Mouse (Mus musculus) intestine, embryonic 14.5 days (tissue): ENCODE data around the gene Aknad1. TPM values are rescaled to one million over a fixed set of nuclear protein-coding genes. Genes with fewer than 3 reads are reported as not detected.

Experiments
- ATAC-seq: fragments of 200-750 bp; cut with Nextera tagmentation; replicated peaks from 2 replicates; pipeline ENCODE4 v1.8.0; 2017; ENCODE audit warnings: low read depth, moderate number of reproducible peaks, moderate TSS enrichment, moderate library complexity; ENCODE audit not compliant: low FRiP score, low TSS enrichment
- DNase-seq: peaks from one replicate; pipeline ENCODE4 v3.0.0-alpha.2; 2018; ENCODE audit warnings: low spot score
- H3K27ac ChIP-seq: fragments of 300-500 bp; sonication (generic); 2 replicates; pipeline ENCODE4 v1.5.1; 2014; ENCODE audit warnings: low read depth, mild to moderate bottlenecking, control low read depth
- H3K27me3 ChIP-seq: fragments of 300-500 bp; sonication (generic); replicated peaks from 2 replicates; pipeline ENCODE4 v1.6.1; 2014; ENCODE audit warnings: low read length, control low read depth; ENCODE audit not compliant: control insufficient read depth, insufficient read depth
- H3K36me3 ChIP-seq: fragments of 300-500 bp; sonication (generic); 2 replicates; pipeline ENCODE4 v1.6.1; 2014; ENCODE audit warnings: low read length, control low read depth; ENCODE audit not compliant: control insufficient read depth, insufficient read depth
- H3K4me1 ChIP-seq: fragments of 300-500 bp; sonication (generic); replicated peaks from 2 replicates; pipeline ENCODE4 v1.6.1; 2014; ENCODE audit warnings: low read length, control low read depth, mixed read lengths; ENCODE audit not compliant: control insufficient read depth, insufficient read depth
- H3K4me2 ChIP-seq: fragments of 300-500 bp; sonication (generic); 2 replicates; pipeline ENCODE4 v1.6.1; 2014; ENCODE audit warnings: low read length
- H3K4me3 ChIP-seq: fragments of 300-500 bp; sonication (generic); 2 replicates; pipeline ENCODE4 v1.5.1; 2014; ENCODE audit warnings: low read depth, low read length, control low read depth, mixed read lengths
- H3K9ac ChIP-seq: fragments of 300-500 bp; sonication (generic); 2 replicates; pipeline ENCODE4 v1.6.1; 2014; ENCODE audit warnings: mild to moderate bottlenecking, low read length
- H3K9me3 ChIP-seq: fragments of 300-500 bp; sonication (generic); 2 replicates; pipeline ENCODE4 v1.6.1; 2016; ENCODE audit warnings: low read length, control low read depth; ENCODE audit not compliant: control insufficient read depth
- WGBS: fragments of 180-500 bp; shearing (Covaris S2); extraction: QIAGEN DNeasy Blood & Tissue Kit; methylation state at CpG from one replicate; pipeline ENCODE4 v1.1.7; 2014; 5-methylcytosine and 5-hydroxymethylcytosine counted together
- polyA plus RNA-seq: library from polyadenylated mRNA; unstranded; fragments of >200 nt; fragmentation: Nextera tagmentation; extraction: Ambion mirVana; gene quantifications from 2 replicates; pipeline ENCODE4 v1.2.1, GENCODE M21; 2014

Gene Aknad1
- polyA plus RNA-seq, 1 experiment from 2014 or later = 0.20 TPM

GRCm38 (mm10) chr3:108727344-108727743 lies 12.1 kb upstream of the Aknad1 start:
- H3K4me2 ChIP-seq = no peak overlapping the region
- H3K9me3 ChIP-seq = no peaks in the 10 kb centered on the region
- H3K36me3 ChIP-seq = no peaks in the 10 kb centered on the region
- H3K9ac ChIP-seq = no peak overlapping the region
- ATAC-seq (no peak), DNase-seq (no peak)
- H3K27ac ChIP-seq = no peak overlapping the region
- H3K4me1 ChIP-seq = peaks cover 8% of the 10 kb centered on the region
- H3K4me3 ChIP-seq = no peak overlapping the region
- H3K27me3 ChIP-seq = no peaks in the 10 kb centered on the region

GRCm38 (mm10) chr3:108727776-108728175 lies 11.7 kb upstream of the Aknad1 start:
- no peak overlapping the region for H3K27ac ChIP-seq
- DNase-seq = no peak
- no peak for ATAC-seq

GRCm38 (mm10) chr3:108730316-108730715 lies 9.1 kb upstream of the Aknad1 start:
- Histone ChIP-seq H3K27ac (no peak overlapping the region), H3K36me3 (no peaks in the 10 kb centered on the region), H3K4me3 (no peak overlapping the region), H3K4me2 (0 out of 2 replicates have a peak overlapping the region, but pooled peaks have one; percentile 4), H3K9me3 (no peaks in the 10 kb centered on the region), H3K27me3 (no peaks in the 10 kb centered on the region), H3K9ac (no peak overlapping the region), H3K4me1 (no peaks in the 10 kb centered on the region)
- ATAC-seq (peak; percentile 62), DNase-seq (no peak)
- 37% methylated on average over 12 of the region's 12 CpGs for WGBS

More at GRCm38 (mm10) chr3:108727776-108728175, 11.7 kb upstream of the Aknad1 start:
- no peaks in the 10 kb centered on the region for H3K27me3 ChIP-seq
- no peaks in the 10 kb centered on the region for H3K9me3 ChIP-seq
- 83% methylated on average over 3 of the region's 3 CpGs for WGBS
- no peak overlapping the region for H3K4me3 ChIP-seq
- H3K4me1 ChIP-seq = peaks cover 4% of the 10 kb centered on the region
- H3K4me2 ChIP-seq = no peak overlapping the region
- no peak overlapping the region for H3K9ac ChIP-seq
- H3K36me3 ChIP-seq = no peaks in the 10 kb centered on the region

- Histone ChIP-seq H3K27ac (no peak overlapping the region), H3K4me2 (no peak overlapping the region), H3K36me3 (no peaks in the 10 kb centered on the region), H3K4me3 (no peak overlapping the region), H3K27me3 (no peaks in the 10 kb centered on the region), H3K9ac (no peak overlapping the region), H3K4me1 (no peaks in the 10 kb centered on the region; the same call in 1 of the 2 replicates), H3K9me3 (no peaks in the 10 kb centered on the region)
- ATAC-seq (no peak), DNase-seq (no peak)
- 81% methylated on average over 3 of the region's 3 CpGs for WGBS
These were observed 1.7 kb upstream of the Aknad1 start for GRCm38 (mm10) chr3:108737761-108738160.

GRCm38 (mm10) chr3:108744060-108744459 lies 4.6 kb downstream of the Aknad1 start:
- Histone ChIP-seq H3K27me3 (no peaks in the 10 kb centered on the region), H3K4me1 (peaks cover 6% of the 10 kb centered on the region; the same call in 1 of the 2 replicates), H3K9me3 (no peaks in the 10 kb centered on the region), H3K4me2 (no peak overlapping the region), H3K27ac (no peak overlapping the region), H3K36me3 (no peaks in the 10 kb centered on the region), H3K9ac (no peak overlapping the region), H3K4me3 (no peak overlapping the region)
- no peak for DNase-seq
- ATAC-seq = no peak
- WGBS = 87% methylated on average over 4 of the region's 4 CpGs

GRCm38 (mm10) chr3:108751061-108751460 lies 11.6 kb downstream of the Aknad1 start:
- H3K9ac ChIP-seq = no peak overlapping the region
- H3K9me3 ChIP-seq = no peaks in the 10 kb centered on the region
- H3K4me2 ChIP-seq = no peak overlapping the region
- DNase-seq (no peak), ATAC-seq (no peak)
- H3K27ac ChIP-seq = no peak overlapping the region
- H3K4me3 ChIP-seq = no peak overlapping the region
- 54% methylated on average over 6 of the region's 6 CpGs for WGBS
- no peaks in the 10 kb centered on the region for H3K36me3 ChIP-seq
- no peaks in the 10 kb centered on the region for H3K27me3 ChIP-seq
- peaks cover under 1% of the 10 kb centered on the region; the same call in 1 of the 2 replicates for H3K4me1 ChIP-seq

GRCm38 (mm10) chr3:108751691-108752090 lies 12.2 kb downstream of the Aknad1 start:
- no peaks in the 10 kb centered on the region for H3K36me3 ChIP-seq

GRCm38 (mm10) chr3:108754541-108754940 lies 15.1 kb downstream of the Aknad1 start:
- Histone ChIP-seq H3K27me3 (no peaks in the 10 kb centered on the region), H3K4me3 (no peak overlapping the region), H3K36me3 (no peaks in the 10 kb centered on the region), H3K4me2 (no peak overlapping the region), H3K27ac (no peak overlapping the region), H3K4me1 (0 out of 2 replicates have a peak, but pooled peaks cover 5% of the 10 kb centered on the region), H3K9me3 (no peaks in the 10 kb centered on the region), H3K9ac (no peak overlapping the region)
- WGBS = 79% methylated on average over 1 of the region's 1 CpGs
- ATAC-seq = no peak
- DNase-seq = no peak

More at GRCm38 (mm10) chr3:108751691-108752090, 12.2 kb downstream of the Aknad1 start:
- Histone ChIP-seq H3K4me3 (no peak overlapping the region), H3K9ac (no peak overlapping the region), H3K4me2 (no peak overlapping the region), H3K27me3 (no peaks in the 10 kb centered on the region), H3K4me1 (no peaks in the 10 kb centered on the region), H3K27ac (no peak overlapping the region), H3K9me3 (no peaks in the 10 kb centered on the region)
- WGBS = 71% methylated on average over 6 of the region's 6 CpGs
- DNase-seq (no peak), ATAC-seq (no peak)

GRCm38 (mm10) chr3:108755542-108755941 lies 16.1 kb downstream of the Aknad1 start:
- 83% methylated on average over 2 of the region's 2 CpGs for WGBS
- Histone ChIP-seq H3K27ac (no peak overlapping the region), H3K9me3 (no peaks in the 10 kb centered on the region), H3K4me2 (no peak overlapping the region), H3K9ac (no peak overlapping the region), H3K36me3 (no peaks in the 10 kb centered on the region), H3K4me3 (no peak overlapping the region), H3K4me1 (peaks cover 10% of the 10 kb centered on the region; the same call in 1 of the 2 replicates), H3K27me3 (no peaks in the 10 kb centered on the region)
- DNase-seq = no peak
- ATAC-seq = no peak
